Mouse (Mus musculus): ENCODE measurements around the gene Sae1. TPM values are rescaled to one million over a fixed set of nuclear protein-coding genes. Genes with fewer than 3 reads are reported as not detected.

Sae1 gene
- polyA plus RNA-seq, 1 experiment from 2014 or later: 240 TPM

GRCm38 (mm10) chr7:16299419-16300035, 88.1 kb downstream of the Sae1 start:
- peak; percentile 97 for DNase-seq
- Histone ChIP-seq H3K36me3 (ENCODE audit: control insufficient read depth, insufficient read depth, low read length) (no peaks in the 10 kb centered on the region), H3K4me3 (replicated peaks; ENCODE audit: low read depth, low read length) (peak overlapping the region; percentile 47), H3K27ac (replicated peaks; ENCODE audit: low read depth, low read length) (peak overlapping the region; percentile 75), H3K4me2 (ENCODE audit: low read length) (peak overlapping the region; percentile 83), H3K4me1 (ENCODE audit: control insufficient read depth, insufficient read depth, low read length) (peaks cover 19% of the 10 kb centered on the region), H3K9me3 (ENCODE audit: control insufficient read depth, low read length) (no peaks in the 10 kb centered on the region), H3K9ac (replicated peaks; ENCODE audit: low read length) (peak overlapping the region; percentile 53; the same call in 1 of the 2 replicates), H3K27me3 (ENCODE audit: control insufficient read depth, insufficient read depth, low read length) (no peaks in the 10 kb centered on the region)
- peak; percentile 93 for ATAC-seq (ENCODE audit: low FRiP score, low TSS enrichment)
- under 1% methylated on average over 52 of the region's 52 CpGs for WGBS

- DNase-seq (no peak), ATAC-seq (ENCODE audit: low FRiP score, low TSS enrichment) (no peak)
- Histone ChIP-seq H3K27me3 (ENCODE audit: control insufficient read depth, insufficient read depth, low read length) (no peaks in the 10 kb centered on the region), H3K9me3 (ENCODE audit: control insufficient read depth, low read length) (no peaks in the 10 kb centered on the region), H3K4me1 (ENCODE audit: control insufficient read depth, insufficient read depth, low read length) (peaks cover 19% of the 10 kb centered on the region), H3K4me2 (ENCODE audit: low read length) (peak overlapping the region; percentile 83), H3K27ac (replicated peaks; ENCODE audit: low read depth, low read length) (peak overlapping the region; percentile 75), H3K9ac (replicated peaks; ENCODE audit: low read length) (no peak overlapping the region), H3K4me3 (replicated peaks; ENCODE audit: low read depth, low read length) (peak overlapping the region; percentile 47), H3K36me3 (ENCODE audit: control insufficient read depth, insufficient read depth, low read length) (no peaks in the 10 kb centered on the region)
- 79% methylated on average over 5 of the region's 5 CpGs for WGBS
These were observed 88.7 kb downstream of the Sae1 start for GRCm38 (mm10) chr7:16298927-16299326.

- ATAC-seq (ENCODE audit: low FRiP score, low TSS enrichment): no peak
- 61% methylated on average over 2 of the region's 2 CpGs for WGBS
- Histone ChIP-seq H3K9me3 (ENCODE audit: control insufficient read depth, low read length) (no peaks in the 10 kb centered on the region), H3K36me3 (ENCODE audit: control insufficient read depth, insufficient read depth, low read length) (no peaks in the 10 kb centered on the region), H3K4me3 (replicated peaks; ENCODE audit: low read depth, low read length) (no peak overlapping the region), H3K4me2 (ENCODE audit: low read length) (peak overlapping the region; percentile 79; the same call in 1 of the 2 replicates), H3K27ac (replicated peaks; ENCODE audit: low read depth, low read length) (no peak overlapping the region), H3K9ac (replicated peaks; ENCODE audit: low read length) (no peak overlapping the region), H3K4me1 (ENCODE audit: control insufficient read depth, insufficient read depth, low read length) (peaks cover 19% of the 10 kb centered on the region), H3K27me3 (ENCODE audit: control insufficient read depth, insufficient read depth, low read length) (no peaks in the 10 kb centered on the region)
- DNase-seq: no peak
These were observed 90.0 kb downstream of the Sae1 start for GRCm38 (mm10) chr7:16297616-16298015.

GRCm38 (mm10) chr7:16296766-16297390, 90.7 kb downstream of the Sae1 start:
- under 1% methylated on average over 22 of the region's 22 CpGs for WGBS
- H3K36me3 ChIP-seq (ENCODE audit: control insufficient read depth, insufficient read depth, low read length): no peaks in the 10 kb centered on the region
- peaks cover 19% of the 10 kb centered on the region for H3K4me1 ChIP-seq (ENCODE audit: control insufficient read depth, insufficient read depth, low read length)
- H3K4me3 ChIP-seq (replicated peaks; ENCODE audit: low read depth, low read length): peak overlapping the region; percentile 30
- peak overlapping the region; percentile 37 for H3K27ac ChIP-seq (replicated peaks; ENCODE audit: low read depth, low read length)
- peak overlapping the region; percentile 79 for H3K4me2 ChIP-seq (ENCODE audit: low read length)
- peak; percentile 88 for DNase-seq
- no peak for ATAC-seq (ENCODE audit: low FRiP score, low TSS enrichment)
- H3K9ac ChIP-seq (replicated peaks; ENCODE audit: low read length): peak overlapping the region; percentile 43
- H3K27me3 ChIP-seq (ENCODE audit: control insufficient read depth, insufficient read depth, low read length): no peaks in the 10 kb centered on the region
- H3K9me3 ChIP-seq (ENCODE audit: control insufficient read depth, low read length): no peaks in the 10 kb centered on the region

GRCm38 (mm10) chr7:16296146-16296545, 91.5 kb downstream of the Sae1 start:
- Histone ChIP-seq H3K27ac (replicated peaks; ENCODE audit: low read depth, low read length) (0 out of 2 replicates have a peak overlapping the region, but pooled peaks have one; percentile 37), H3K4me1 (ENCODE audit: control insufficient read depth, insufficient read depth, low read length) (peaks cover 19% of the 10 kb centered on the region), H3K4me2 (ENCODE audit: low read length) (peak overlapping the region; percentile 79), H3K36me3 (ENCODE audit: control insufficient read depth, insufficient read depth, low read length) (no peaks in the 10 kb centered on the region), H3K9me3 (ENCODE audit: control insufficient read depth, low read length) (no peaks in the 10 kb centered on the region), H3K27me3 (ENCODE audit: control insufficient read depth, insufficient read depth, low read length) (no peaks in the 10 kb centered on the region), H3K9ac (replicated peaks; ENCODE audit: low read length) (no peak overlapping the region), H3K4me3 (replicated peaks; ENCODE audit: low read depth, low read length) (no peak overlapping the region)
- DNase-seq (no peak), ATAC-seq (ENCODE audit: low FRiP score, low TSS enrichment) (no peak)
- WGBS: 39% methylated on average over 2 of the region's 2 CpGs

GRCm38 (mm10) chr7:16295321-16295900, 92.2 kb downstream of the Sae1 start:
- ATAC-seq (ENCODE audit: low FRiP score, low TSS enrichment) (peak; percentile 37), DNase-seq (peak; percentile 82)
- no peak overlapping the region; the same call in 1 of the 2 replicates for H3K9ac ChIP-seq (replicated peaks; ENCODE audit: low read length)
- H3K4me1 ChIP-seq (ENCODE audit: control insufficient read depth, insufficient read depth, low read length): peaks cover 19% of the 10 kb centered on the region
- H3K9me3 ChIP-seq (ENCODE audit: control insufficient read depth, low read length): no peaks in the 10 kb centered on the region
- peak overlapping the region; percentile 40 for H3K4me3 ChIP-seq (replicated peaks; ENCODE audit: low read depth, low read length)
- 1% methylated on average over 41 of the region's 41 CpGs for WGBS
- H3K27me3 ChIP-seq (ENCODE audit: control insufficient read depth, insufficient read depth, low read length): no peaks in the 10 kb centered on the region
- H3K4me2 ChIP-seq (ENCODE audit: low read length): peak overlapping the region; percentile 79
- H3K36me3 ChIP-seq (ENCODE audit: control insufficient read depth, insufficient read depth, low read length): no peaks in the 10 kb centered on the region
- peak overlapping the region; percentile 73 for H3K27ac ChIP-seq (replicated peaks; ENCODE audit: low read depth, low read length)

- H3K4me2 ChIP-seq (ENCODE audit: low read length): peak overlapping the region; percentile 79
- peak; percentile 95 for DNase-seq
- H3K9ac ChIP-seq (replicated peaks; ENCODE audit: low read length): no peak overlapping the region; the same call in 1 of the 2 replicates
- peaks cover 16% of the 10 kb centered on the region; the same call in 1 of the 2 replicates for H3K4me1 ChIP-seq (ENCODE audit: control insufficient read depth, insufficient read depth, low read length)
- peak overlapping the region; percentile 40 for H3K4me3 ChIP-seq (replicated peaks; ENCODE audit: low read depth, low read length)
- H3K36me3 ChIP-seq (ENCODE audit: control insufficient read depth, insufficient read depth, low read length): no peaks in the 10 kb centered on the region
- H3K9me3 ChIP-seq (ENCODE audit: control insufficient read depth, low read length): no peaks in the 10 kb centered on the region
- ATAC-seq (ENCODE audit: low FRiP score, low TSS enrichment): peak; percentile 73
- H3K27me3 ChIP-seq (ENCODE audit: control insufficient read depth, insufficient read depth, low read length): no peaks in the 10 kb centered on the region
- peak overlapping the region; percentile 73 for H3K27ac ChIP-seq (replicated peaks; ENCODE audit: low read depth, low read length)
- WGBS: under 1% methylated on average over 23 of the region's 23 CpGs
These were observed 92.8 kb downstream of the Sae1 start for GRCm38 (mm10) chr7:16294837-16295236.

- 33% methylated on average over 4 of the region's 4 CpGs for WGBS
- Histone ChIP-seq H3K4me1 (ENCODE audit: control insufficient read depth, insufficient read depth, low read length) (peaks cover 15% of the 10 kb centered on the region; the same call in 1 of the 2 replicates), H3K27ac (replicated peaks; ENCODE audit: low read depth, low read length) (no peak overlapping the region), H3K4me3 (replicated peaks; ENCODE audit: low read depth, low read length) (no peak overlapping the region), H3K9ac (replicated peaks; ENCODE audit: low read length) (no peak overlapping the region), H3K36me3 (ENCODE audit: control insufficient read depth, insufficient read depth, low read length) (no peaks in the 10 kb centered on the region), H3K4me2 (ENCODE audit: low read length) (peak overlapping the region; percentile 79), H3K27me3 (ENCODE audit: control insufficient read depth, insufficient read depth, low read length) (no peaks in the 10 kb centered on the region), H3K9me3 (ENCODE audit: control insufficient read depth, low read length) (no peaks in the 10 kb centered on the region)
- ATAC-seq (ENCODE audit: low FRiP score, low TSS enrichment) (no peak), DNase-seq (peak; percentile 73)
These were observed 93.3 kb downstream of the Sae1 start for GRCm38 (mm10) chr7:16294346-16294745.
